Mouse (Mus musculus) T-helper 17 cell (primary cell): ENCODE results near the gene Clca2.

Experiments used
- in situ Hi-C, 2 experiments: fragments of 300-600 bp; cut with MboI, MseI; formaldehyde crosslinking; loops; 1 replicate in 1 of 2; 2 replicates in 1 of 2; pipeline ENCODE4 v1.15.1; 2025; ENCODE audit warnings: high pct_unique_total_duplicates in 2 of 2

Gene Clca2

DNA sequence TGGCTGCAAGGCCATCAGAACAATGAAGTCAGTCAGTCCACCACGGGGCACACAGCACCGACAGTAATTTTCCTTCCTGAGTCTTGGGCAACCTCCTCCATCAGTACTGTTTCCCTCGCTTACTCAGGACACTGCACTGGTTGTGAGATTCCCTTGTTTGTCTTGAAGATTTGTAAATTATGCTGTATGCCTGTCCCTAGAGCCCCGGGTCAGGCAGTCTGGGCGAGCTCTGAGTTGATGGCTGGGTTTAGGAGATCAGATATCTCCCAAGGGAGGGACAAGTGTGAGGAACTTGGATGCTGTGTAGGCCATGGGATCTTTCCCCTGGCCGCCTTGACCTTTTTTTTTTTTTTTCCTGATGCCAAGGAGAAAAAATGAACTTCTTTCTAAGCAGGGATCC lies at the start of gene Clca2:
TSS of gene Clca2 (minus strand) at position 153 of the 400 bp plus-strand sequence.
- in situ Hi-C loops = no loop called here

DNA sequence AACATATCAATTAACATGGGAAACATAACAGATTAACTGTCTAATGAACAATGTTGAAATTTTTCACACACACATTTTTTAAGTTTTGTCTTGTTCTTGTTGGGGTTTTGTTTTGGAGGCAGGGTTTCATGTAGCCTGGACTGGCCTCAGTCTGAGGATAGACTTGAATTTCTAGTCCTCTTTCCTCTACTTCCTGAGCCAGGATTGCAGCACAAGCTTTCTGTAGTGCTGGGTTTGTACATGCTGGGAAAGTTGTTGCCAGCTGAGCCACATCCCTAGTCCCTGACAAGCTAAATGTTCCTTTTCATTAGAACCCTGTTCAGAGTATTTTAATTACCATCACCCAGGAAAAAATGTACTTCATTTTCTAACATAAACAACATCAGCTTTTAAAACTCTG lies 48.7 kb upstream of the Clca2 start:
- in situ Hi-C loops = no loop called here

GRCm38 (mm10) chr3:145147483-145147882 lies 48.2 kb upstream of the Clca2 start:
- in situ Hi-C loops = no loop called here

GRCm38 (mm10) chr3:145146871-145147270 lies 47.6 kb upstream of the Clca2 start:
- in situ Hi-C loops = no loop called here

GRCm38 (mm10) chr3:145143856-145144255 lies 44.6 kb upstream of the Clca2 start:
- in situ Hi-C loops = no loop called here

DNA sequence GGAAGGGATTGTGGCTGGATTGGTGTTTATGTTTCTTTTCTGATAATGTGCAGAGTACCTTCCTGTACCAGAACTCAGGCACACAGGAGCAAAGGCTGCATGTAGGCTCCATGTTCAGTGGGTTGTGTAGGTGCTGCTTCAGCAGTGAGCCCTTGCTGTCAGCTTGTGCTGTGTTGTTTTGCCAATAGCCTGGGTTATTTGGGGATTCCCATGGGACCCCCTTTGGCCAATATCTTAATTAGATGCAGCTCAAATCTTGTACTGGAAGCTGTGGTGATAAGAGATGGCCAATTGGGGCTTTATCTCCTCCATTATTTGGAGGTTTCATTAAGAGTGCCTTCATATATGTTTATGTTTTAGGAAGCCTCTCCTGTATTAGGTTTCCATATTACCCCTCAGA lies 43.7 kb upstream of the Clca2 start:
- in situ Hi-C loops = no loop called here

GRCm38 (mm10) chr3:145140236-145140635 lies 41.0 kb upstream of the Clca2 start:
- in situ Hi-C loops = no loop called here

DNA sequence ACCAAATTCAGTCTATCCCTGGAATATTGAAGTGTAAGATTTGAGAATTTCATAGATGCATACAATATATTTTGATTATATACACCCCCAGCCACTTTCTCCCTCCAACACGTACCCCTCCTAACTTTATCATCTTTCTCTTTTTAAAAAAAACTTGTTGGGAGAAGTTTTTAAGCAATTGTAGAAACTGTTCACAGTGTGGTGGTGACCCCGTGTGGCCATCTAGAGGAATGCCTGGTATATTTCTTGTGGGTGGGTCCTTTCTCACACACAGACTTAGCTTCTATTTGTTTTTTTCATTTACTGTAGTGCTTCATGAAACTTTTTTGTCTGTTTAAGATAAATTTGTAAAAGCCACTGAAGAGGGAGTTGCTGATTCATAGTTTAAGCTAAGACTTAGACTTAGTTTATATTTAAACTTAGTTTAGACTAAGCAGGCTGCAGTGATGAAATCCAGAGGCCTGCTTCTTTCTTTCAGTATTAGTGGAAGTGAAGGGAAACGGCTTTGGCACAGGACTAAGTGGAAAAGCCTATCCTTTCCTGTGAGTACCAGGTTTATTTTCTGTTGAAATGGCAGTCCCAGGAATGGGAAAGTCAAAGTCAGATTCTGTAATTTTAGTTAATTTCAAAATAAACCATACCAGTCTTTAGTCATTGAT lies 32.1 kb upstream of the Clca2 start:
- in situ Hi-C loops = loop anchor here in 1 of 2 experiments (5.0 kb wide), 1 partner anchor 309 kb away; no protein-coding TSS in a partner anchor

- in situ Hi-C loops = loop anchor here in 1 of 2 experiments (10.0 kb wide), 1 partner anchor 795 kb away; the partner anchor contains the start of gene Bcl10
Measured at GRCm38 (mm10) chr3:145129356-145129755, 30.1 kb upstream of the Clca2 start.

DNA sequence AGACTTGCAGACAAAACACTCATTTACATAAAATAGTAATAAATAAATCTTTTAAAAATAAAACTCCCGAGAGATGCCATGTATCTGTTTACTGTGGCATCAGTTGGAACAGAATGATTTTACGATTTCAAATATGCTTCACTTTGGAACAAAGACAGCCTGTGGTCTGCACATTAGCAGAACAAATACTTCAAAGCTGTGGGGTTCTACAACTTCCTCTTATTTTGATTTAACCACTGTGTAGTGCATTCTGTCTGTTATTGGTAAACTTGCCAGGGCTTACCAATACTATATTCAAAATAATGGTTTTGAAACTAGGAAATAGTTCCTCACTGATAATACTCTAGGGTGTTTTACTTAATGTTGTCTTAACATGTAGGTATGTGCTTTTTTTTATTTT lies 27.4 kb upstream of the Clca2 start:
- in situ Hi-C loops = loop anchor here in 1 of 2 experiments (10.0 kb wide), 1 partner anchor 798 kb away; the partner anchor contains the start of gene Bcl10

DNA sequence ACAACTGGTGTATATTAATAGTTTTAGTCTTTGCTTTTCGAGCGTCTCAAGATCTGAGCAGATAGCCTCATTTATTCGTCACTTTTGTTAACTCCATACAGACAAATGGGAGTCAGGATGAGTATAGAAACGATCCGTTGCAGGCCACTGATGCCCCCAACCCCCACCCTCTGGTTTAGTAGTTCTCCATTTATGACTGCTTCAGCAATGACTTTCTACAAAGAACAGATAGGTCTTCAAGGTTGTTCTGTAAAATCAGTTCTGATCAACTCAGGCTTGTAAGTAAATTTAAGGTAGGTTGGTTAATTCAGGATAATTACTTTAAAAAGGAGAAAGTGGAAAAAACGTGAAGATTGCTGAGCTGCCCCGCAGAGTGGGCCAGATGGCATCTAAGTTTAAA lies 20.2 kb upstream of the Clca2 start:
- in situ Hi-C loops = loop anchor here in 1 of 2 experiments (5.0 to 10.0 kb wide), 2 partner anchors 397 to 695 kb away; partner anchors contain the start of gene Sh3glb1

DNA sequence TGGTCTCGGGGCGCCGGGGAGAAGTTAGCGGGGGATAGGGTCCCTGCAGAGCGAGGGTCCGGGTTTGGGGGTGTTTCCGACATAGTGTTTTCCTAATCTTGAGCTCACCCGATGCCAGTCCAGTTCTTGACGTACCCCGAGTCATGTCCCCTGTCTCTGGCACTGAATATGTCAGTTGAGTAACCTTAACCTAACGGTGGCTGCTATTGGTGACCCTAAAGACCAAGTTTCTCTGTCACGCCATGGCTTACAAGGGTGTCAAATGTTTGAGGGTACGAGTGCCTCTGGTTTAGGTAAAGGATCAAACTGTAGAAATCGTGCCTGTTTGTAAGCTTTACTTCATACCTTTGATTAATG lies 19.7 kb upstream of the Clca2 start:
- in situ Hi-C loops = loop anchor here in 1 of 2 experiments (5.0 to 10.0 kb wide), 2 partner anchors 397 to 694 kb away; partner anchors contain the start of gene Sh3glb1

DNA sequence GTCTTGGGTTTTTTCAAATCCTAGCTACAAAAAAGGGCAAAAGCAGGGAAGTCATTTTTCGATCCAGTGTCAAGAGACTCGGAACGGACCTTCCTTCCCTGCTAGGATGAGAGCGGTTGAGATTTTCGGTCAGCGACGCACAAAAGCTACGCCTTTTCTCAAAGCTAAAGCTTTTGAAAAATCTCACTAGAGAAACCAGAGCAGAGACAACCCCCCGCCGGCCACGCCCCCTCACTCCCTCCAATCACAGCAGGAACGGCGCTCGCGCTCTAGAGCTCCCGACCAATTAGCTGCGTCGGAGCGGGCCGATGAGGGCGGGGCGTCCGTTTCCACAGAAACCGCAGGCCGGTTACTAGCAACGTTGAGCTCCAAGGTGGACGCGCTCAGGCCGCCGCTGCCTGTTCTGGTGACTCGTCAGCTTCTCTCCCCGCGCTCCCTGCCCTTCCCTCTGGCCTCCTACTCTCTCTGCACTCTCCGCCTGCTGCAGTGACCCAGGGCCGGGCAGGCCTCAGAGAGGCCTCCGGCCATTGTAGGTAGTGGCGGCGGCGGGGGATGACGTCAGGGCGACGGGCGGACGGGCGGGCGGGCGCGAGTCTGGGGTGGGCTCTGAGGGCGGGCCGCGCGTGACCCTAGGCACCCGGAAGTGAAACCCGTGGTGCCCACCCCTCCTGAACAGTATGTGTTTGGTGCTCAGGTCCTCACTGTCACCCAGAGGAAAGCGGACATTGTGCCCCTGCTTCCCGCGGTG lies 19.2 kb upstream of the Clca2 start, which contains the start of gene Odf2l:
TSS of gene Odf2l (plus strand) at position 335 of the 748 bp plus-strand sequence.
- in situ Hi-C loops = loop anchor here in 1 of 2 experiments (5.0 to 10.0 kb wide), 2 partner anchors 396 to 694 kb away; partner anchors contain the start of gene Sh3glb1

DNA sequence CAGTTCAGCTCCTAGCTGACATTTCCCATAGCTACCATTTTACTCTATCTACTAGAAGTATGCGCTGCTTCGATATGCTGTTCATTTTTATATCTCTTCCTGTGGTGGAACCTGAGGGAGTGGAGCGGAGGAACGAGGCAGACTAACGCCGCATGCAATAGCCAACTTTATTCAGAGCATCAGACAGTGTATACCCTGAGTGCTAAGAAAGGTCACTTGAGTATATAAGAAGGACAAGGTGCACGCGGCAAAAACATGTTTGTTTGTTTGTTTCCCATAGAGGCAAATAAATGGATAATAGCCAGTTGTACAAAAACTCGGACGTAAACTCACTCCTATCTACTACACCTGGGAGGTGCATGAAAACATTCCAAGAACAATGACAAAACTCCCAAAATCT lies 18.4 kb upstream of the Clca2 start:
- in situ Hi-C loops = loop anchor here in 1 of 2 experiments (5.0 to 10.0 kb wide), 2 partner anchors 395 to 693 kb away; partner anchors contain the start of gene Sh3glb1

DNA sequence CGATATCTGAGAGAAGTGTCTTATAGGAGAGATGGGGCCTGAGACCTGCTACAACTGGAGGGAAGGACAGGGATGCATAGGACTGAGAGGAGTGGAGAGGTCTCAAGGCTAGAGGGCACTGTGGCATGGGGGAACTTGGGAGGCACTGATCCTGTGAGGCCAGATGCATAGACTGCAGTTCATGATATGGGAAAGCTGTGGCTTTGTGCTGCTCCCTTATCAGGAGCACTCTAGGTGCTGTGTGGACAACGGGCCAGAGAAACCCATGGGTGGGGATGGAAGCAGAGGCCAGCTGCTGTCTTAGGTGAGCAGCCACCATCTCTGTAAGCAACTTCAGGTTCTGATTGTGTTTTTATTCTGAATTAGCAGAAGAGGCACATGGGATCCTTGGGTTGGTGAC lies 15.9 kb upstream of the Clca2 start:
- in situ Hi-C loops = loop anchor here in 1 of 2 experiments (5.0 to 10.0 kb wide), 2 partner anchors 393 to 690 kb away; partner anchors contain the start of gene Sh3glb1

DNA sequence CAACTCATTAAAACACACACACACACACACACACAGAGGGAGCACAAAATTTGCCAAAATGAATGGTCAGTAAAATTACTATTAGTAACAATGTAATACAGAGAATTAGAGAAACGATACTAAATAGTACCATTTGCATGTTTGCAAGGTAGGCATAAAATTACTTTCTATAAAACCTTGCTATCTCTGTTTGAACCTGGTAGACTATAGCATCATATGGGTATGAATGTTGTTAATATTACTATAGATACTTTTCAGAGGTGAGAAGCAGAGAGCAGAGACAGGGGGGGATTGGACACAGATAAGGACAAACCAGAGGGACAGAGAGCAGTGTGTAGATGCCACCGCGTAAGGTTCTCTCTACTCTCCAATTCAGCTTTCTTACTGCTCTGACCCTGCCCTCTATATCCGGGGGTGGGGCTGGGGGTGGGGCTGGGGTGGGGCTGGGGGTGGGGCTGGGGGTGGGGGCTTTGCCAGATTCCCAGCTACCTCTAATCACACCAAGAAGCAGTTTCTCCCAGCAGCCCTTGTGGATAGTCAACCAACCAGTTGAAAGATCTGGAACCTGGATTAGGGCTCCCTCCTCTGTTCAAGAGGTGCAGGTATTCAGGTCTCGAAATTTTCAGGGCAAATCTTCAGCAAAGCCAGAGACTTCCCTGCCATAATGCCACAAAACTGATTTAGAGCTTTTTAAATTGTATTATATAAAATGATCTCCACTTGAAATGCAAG lies 6.7 kb upstream of the Clca2 start:
- in situ Hi-C loops = no loop called here

DNA sequence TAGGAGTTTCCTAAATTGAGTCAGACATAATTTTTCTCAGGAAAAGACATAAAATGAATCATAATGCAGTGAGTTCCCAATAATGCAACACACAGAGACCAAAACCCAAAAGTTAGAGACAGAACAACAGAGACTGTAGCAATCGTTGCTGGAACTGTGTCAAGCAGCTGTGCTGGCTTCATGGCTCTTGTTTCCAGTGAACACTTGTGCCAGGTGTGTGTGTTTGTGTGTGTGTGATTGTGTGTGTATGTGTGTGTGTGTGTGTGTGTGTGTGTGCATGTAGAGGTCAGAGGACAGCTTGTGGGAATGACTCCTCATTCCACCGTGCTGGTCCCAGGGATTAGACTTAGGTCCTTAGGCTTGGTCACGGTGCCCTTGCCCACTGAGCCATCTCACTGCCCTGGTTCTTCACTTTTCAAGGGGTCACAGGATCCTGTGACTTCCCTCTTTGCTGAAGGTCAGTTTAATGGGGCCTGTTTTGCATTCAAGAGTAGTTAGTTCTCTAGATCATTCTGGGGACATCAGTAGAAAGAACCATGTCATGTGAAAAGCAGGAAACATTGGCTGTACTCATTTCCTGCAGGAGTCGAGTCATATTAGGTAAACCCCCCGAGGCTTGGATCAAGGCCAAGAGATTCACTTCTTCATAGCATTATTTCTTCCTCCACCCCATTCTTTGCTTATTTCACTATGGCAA lies 6.0 kb upstream of the Clca2 start:
- in situ Hi-C loops = no loop called here

DNA sequence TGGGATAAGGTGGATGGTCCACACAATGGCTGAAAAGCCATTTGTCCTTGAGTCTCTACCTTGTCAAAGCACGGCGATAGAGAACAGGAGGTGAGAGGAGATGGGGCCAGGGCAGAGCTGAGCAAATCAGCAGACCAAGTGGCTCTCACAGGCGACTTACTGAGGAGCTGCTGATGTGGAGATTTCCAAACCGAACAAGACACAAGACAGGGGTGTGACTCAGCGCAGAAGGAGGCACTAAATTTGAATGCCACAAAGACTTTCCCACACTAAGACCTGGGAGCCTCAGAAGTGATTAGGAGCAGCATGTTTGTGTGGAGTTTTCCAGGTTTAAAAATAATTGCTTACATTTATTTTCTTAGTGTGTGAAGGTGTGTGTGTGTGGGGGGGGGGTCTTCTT lies 4.5 kb upstream of the Clca2 start:
- in situ Hi-C loops = no loop called here

DNA sequence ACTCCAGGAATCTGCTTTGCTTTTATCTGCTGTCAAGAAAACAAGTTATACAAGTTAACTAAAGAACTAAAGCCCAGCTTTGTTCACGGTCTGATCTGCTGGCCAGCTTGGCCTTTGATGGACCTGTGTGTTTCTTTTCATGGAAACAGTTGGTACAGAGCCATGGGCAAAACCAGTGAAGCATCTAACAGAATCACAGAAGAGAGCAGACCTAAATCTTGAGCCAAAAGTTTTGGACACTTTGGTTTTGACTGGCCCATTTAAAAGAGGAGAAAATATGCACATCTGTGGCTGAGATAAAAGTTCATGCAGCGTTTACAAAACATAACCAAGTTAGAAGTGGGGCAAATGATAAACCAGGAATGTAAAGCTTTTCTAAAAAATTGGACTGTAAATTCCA lies 4.1 kb upstream of the Clca2 start:
- in situ Hi-C loops = no loop called here

GRCm38 (mm10) chr3:145101891-145102555 lies 2.8 kb upstream of the Clca2 start:
- in situ Hi-C loops = no loop called here
